Mouse (Mus musculus) erythroblast, embryonic 14.5 days (primary cell): ENCODE results near the gene C2cd3. TPM values are rescaled to one million over a fixed set of nuclear protein-coding genes. Genes with fewer than 3 reads are reported as not detected.

Source experiments
- H3K27me3 ChIP-seq: 2 replicates; pipeline ENCODE4 v1.6.1; 2012; ENCODE audit warnings: inconsistent platforms; ENCODE audit not compliant: control insufficient read depth
- H3K36me3 ChIP-seq: 2 replicates; pipeline ENCODE4 v1.6.1; 2012; ENCODE audit warnings: mild to moderate bottlenecking, inconsistent platforms; ENCODE audit not compliant: control insufficient read depth
- H3K4me1 ChIP-seq: 2 replicates; pipeline ENCODE4 v1.6.1; 2012; ENCODE audit warnings: inconsistent platforms; ENCODE audit not compliant: control insufficient read depth
- H3K4me3 ChIP-seq: replicated peaks from 2 replicates; pipeline ENCODE3; 2012; ENCODE audit warnings: moderate library complexity, mild to moderate bottlenecking, inconsistent platforms
- H3K9me3 ChIP-seq: 2 replicates; pipeline ENCODE4 v1.6.1; 2012; ENCODE audit warnings: low read length, inconsistent platforms, mixed read lengths; ENCODE audit not compliant: control insufficient read depth
- GATA1 ChIP-seq: IDR thresholded peaks from 2 replicates; pipeline ENCODE4 v1.6.1; 2012; ENCODE audit warnings: low read length, inconsistent platforms, mixed read lengths
- TAL1 ChIP-seq: IDR thresholded peaks from 3 replicates; pipeline ENCODE4 v1.6.1; 2012; ENCODE audit warnings: low read length, inconsistent platforms, mixed read lengths
- polyA plus RNA-seq: library from polyadenylated mRNA; stranded (reverse); fragments of >175 nt; gene quantifications from 2 replicates; pipeline ENCODE4 v1.2.3, GENCODE M21; 2012

C2cd3 gene
- polyA plus RNA-seq, 1 experiment: 3.1 TPM

DNA sequence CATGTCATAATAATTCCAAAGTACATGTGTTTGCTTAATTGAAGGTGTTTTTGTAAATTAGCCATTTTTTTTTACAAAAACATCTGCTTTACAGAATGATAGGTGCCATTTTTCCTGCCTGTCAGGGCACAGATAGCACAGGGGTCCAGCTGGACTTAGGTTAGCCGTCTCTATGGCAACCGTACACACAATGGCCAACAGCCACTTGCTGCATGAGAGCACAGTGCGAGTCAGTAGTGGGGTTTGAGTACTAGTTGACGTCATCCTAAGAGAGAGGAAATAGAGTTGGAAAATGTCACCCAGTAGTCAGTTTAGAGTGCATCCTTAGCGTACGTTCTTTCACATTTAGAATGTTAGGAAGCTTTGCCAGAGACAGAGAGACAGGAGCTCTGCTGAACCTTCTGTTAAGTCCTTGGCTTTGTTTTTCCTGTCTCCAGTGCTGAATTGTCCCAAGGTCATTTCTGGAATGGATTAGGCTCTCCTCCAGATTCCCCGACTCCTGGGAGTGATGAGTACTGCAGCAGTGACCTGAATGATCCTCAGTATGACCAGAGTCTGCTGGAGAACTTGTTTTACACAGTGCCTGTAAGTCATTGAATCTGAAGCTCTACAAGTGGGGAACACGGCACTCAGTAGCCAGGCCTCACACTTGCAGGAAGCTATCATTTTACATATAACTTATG is 27.3 kb downstream of the C2cd3 start:
- Histone ChIP-seq H3K4me1 (no peaks in the 10 kb centered on the region), H3K4me3 (no peak overlapping the region), H3K36me3 (peaks cover 81% of the 10 kb centered on the region), H3K27me3 (no peaks in the 10 kb centered on the region), H3K9me3 (no peaks in the 10 kb centered on the region)
- TF ChIP-seq GATA1: no peak
- no peak for TF ChIP-seq TAL1

DNA sequence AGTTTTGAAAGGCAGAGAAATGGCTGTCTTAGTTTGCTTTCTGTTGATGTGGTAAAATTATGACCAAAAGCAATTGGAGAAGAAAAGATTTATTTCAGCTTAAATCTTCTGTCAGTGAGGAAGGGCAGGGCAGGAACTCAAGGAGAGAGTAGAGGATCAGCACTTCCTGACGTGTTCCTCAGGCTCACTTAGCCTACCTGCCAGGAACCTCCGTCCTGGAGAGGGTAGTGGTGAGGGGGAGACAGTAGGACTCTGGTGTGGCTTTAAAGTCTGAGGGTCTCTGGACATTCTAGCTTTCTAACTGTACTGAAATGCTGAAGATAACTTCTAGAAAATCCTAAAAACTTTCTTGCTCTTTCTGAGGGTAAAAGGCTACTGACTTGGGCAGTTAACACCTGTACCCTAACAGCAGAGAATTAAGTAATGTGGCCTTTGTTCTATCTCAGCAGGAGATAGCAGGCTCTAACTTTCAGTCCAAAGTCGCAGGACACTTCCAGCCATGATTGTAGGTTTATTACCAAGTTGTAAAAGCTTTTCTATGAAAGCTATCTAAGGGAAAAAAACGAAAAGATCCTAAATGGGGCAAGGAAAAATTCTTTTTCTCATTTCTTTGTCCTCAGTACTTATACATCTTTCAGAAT is 29.0 kb downstream of the C2cd3 start:
- H3K27me3 ChIP-seq: no peaks in the 10 kb centered on the region
- H3K4me1 ChIP-seq: no peaks in the 10 kb centered on the region
- H3K4me3 ChIP-seq: no peak overlapping the region
- H3K9me3 ChIP-seq: no peaks in the 10 kb centered on the region
- H3K36me3 ChIP-seq: peaks cover 80% of the 10 kb centered on the region
- TF ChIP-seq GATA1 (no peak), TAL1 (no peak)

GRCm38 (mm10) chr7:100402715-100403114 is 30.7 kb downstream of the C2cd3 start:
- H3K27me3 ChIP-seq: no peaks in the 10 kb centered on the region
- TF ChIP-seq GATA1 (no peak), TAL1 (no peak)
- peaks cover 80% of the 10 kb centered on the region for H3K36me3 ChIP-seq
- H3K4me3 ChIP-seq: no peak overlapping the region
- no peaks in the 10 kb centered on the region for H3K9me3 ChIP-seq
- H3K4me1 ChIP-seq: no peaks in the 10 kb centered on the region

- Histone ChIP-seq H3K4me1 (no peaks in the 10 kb centered on the region), H3K36me3 (peaks cover 95% of the 10 kb centered on the region), H3K9me3 (no peaks in the 10 kb centered on the region), H3K27me3 (no peaks in the 10 kb centered on the region), H3K4me3 (no peak overlapping the region)
- TF ChIP-seq TAL1 (no peak), GATA1 (no peak)
Observed at GRCm38 (mm10) chr7:100407677-100408076, 35.6 kb downstream of the C2cd3 start.

DNA sequence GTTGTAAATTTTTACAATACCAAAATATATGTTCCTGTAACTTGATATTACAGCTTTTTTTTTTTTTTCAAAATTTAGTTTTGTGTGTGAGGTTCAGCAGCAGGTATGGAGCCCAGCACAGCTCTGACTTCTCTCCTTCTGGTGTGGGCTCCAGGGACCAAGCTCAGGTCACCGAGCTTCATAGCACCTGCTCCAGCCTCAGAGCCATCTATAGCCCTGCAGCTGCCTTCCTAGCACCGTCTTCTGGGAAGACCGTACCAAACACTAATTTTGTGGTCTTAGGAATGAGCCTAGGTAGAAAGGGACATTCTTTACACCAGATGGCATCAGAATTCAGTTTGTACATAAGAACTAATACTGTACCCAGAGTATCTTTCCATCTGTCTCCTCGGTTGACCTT is 36.7 kb downstream of the C2cd3 start:
- H3K27me3 ChIP-seq: no peaks in the 10 kb centered on the region
- no peaks in the 10 kb centered on the region for H3K9me3 ChIP-seq
- H3K4me3 ChIP-seq: no peak overlapping the region
- no peaks in the 10 kb centered on the region for H3K4me1 ChIP-seq
- no peak for TF ChIP-seq GATA1
- TF ChIP-seq TAL1: no peak
- peaks cover 96% of the 10 kb centered on the region for H3K36me3 ChIP-seq

DNA sequence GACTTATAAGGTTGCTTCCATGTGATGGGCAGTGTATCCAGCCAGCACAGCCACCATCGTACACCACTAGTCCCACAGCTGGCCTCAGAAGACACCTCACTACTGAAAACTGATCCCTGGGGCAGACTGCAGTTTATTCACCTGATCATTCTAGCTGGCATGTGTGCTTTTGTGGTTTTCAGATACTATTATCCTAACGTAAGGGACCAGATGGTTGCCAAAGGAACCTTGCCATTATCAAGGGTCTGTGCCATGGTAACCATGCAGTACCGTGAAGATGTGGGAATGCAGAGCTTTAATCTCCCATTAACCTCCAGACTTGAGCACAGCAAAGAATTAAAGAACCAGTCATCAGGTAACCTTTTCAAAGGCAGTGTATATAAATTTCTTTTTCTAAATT is 53.8 kb downstream of the C2cd3 start:
- H3K36me3 ChIP-seq: peaks cover 99% of the 10 kb centered on the region
- H3K9me3 ChIP-seq: no peaks in the 10 kb centered on the region
- no peaks in the 10 kb centered on the region for H3K27me3 ChIP-seq
- peaks cover 13% of the 10 kb centered on the region for H3K4me1 ChIP-seq
- no peak for TF ChIP-seq GATA1
- no peak for TF ChIP-seq TAL1
- H3K4me3 ChIP-seq: no peak overlapping the region

DNA sequence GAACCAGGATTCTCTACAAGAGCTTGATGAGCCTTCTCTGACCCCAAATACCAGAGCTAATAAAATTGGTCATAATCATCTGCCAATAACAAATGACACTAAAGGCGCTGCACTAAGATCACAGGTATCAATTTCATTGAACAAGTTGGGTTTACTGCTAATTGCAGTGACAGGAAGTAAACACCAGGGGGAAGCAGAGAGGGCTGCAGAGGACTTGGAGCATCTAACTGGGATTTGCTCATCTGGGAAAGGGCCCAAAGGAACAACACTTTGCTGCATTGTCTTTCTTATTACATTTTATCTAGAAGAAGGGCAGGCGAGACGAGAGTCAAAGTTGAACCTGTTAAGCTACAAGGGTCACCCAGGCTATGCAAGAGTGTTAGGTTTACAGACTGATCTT is 57.1 kb downstream of the C2cd3 start:
- TF ChIP-seq TAL1 (no peak), GATA1 (no peak)
- H3K9me3 ChIP-seq: no peaks in the 10 kb centered on the region
- H3K4me1 ChIP-seq: peaks cover 19% of the 10 kb centered on the region
- H3K4me3 ChIP-seq: no peak overlapping the region
- no peaks in the 10 kb centered on the region for H3K27me3 ChIP-seq
- H3K36me3 ChIP-seq: peaks cover 99% of the 10 kb centered on the region

DNA sequence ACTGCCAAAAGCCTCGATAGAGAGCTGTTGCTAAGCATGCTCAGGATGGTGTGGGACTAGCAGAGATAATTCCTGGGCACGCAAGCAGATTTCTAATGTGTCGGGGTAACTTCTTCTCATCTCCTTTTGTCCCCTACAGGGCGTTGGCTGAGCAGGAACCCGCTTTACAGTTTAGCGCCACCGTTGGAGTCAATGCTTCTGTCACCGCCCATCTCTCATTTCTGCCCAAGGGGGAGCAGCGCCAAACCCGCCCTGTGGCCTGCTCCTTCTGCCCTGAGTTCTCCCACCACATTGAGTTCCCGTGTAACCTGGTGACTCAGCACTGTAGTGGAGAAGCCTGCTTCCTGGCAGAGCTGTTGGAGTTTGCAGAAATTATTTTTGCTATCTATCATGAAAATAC is 57.9 kb downstream of the C2cd3 start:
- Histone ChIP-seq H3K4me1 (peaks cover 19% of the 10 kb centered on the region), H3K27me3 (no peaks in the 10 kb centered on the region), H3K36me3 (peaks cover 99% of the 10 kb centered on the region), H3K4me3 (no peak overlapping the region), H3K9me3 (no peaks in the 10 kb centered on the region)
- TF ChIP-seq GATA1 (no peak), TAL1 (no peak)

DNA sequence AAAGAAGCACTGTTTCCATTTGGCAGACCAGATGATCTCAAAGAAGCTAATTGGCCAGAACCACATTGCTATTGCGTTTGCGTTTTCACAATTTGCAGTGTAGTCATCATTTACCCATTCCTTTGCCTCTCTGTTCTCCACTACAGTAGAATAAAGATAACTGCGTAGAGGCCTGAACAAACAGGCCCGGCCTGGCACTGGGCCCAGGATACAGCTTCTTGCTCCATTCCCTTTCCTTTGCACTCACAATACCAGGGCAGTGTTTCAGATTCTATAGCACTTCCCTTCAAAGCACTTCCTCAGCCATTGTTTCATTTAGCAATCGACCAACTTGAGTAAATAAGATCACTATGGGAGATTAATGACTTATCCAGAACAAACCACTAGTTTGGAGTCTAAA is 59.1 kb downstream of the C2cd3 start:
- Histone ChIP-seq H3K27me3 (no peaks in the 10 kb centered on the region), H3K4me3 (no peak overlapping the region), H3K4me1 (peaks cover 23% of the 10 kb centered on the region), H3K9me3 (no peaks in the 10 kb centered on the region), H3K36me3 (peaks cover 99% of the 10 kb centered on the region)
- TF ChIP-seq GATA1 (no peak), TAL1 (no peak)
